ENCODE assay signal across 8 mouse cellular contexts in genomic region chr3:89458965-89459807, GRCm38 (mm10). TPM values are rescaled to one million over a fixed set of nuclear protein-coding genes. Genes with fewer than 3 reads are reported as not detected.
DNase-seq lines count a peak whose midpoint lies in the region; ATAC-seq and TF ChIP-seq lines count a peak whose summit lies in the region.

No protein-coding gene starts in this region.

- no peaks in the 10 kb centered on the region for H3K9me3 ChIP-seq in embryonic facial prominence, embryonic 14.5 days (ENCODE audit: control insufficient read depth, low read length)
- H3K9me3 ChIP-seq in limb, embryonic 13.5 days = no peaks in the 10 kb centered on the region
- no peaks in the 10 kb centered on the region for H3K9me3 ChIP-seq in midbrain, embryonic 15.5 days

- H3K4me1 ChIP-seq in bone marrow, adult 2 months (ENCODE audit: control insufficient read depth, insufficient read depth, low read length) = peaks cover 5% of the 10 kb centered on the region; the same call in 1 of the 2 replicates
- H3K4me1 ChIP-seq in embryonic facial prominence, embryonic 14.5 days (ENCODE audit: control insufficient read depth, insufficient read depth, low read length) = no peaks in the 10 kb centered on the region
- peaks cover 19% of the 10 kb centered on the region for H3K4me1 ChIP-seq in limb, embryonic 13.5 days
- H3K4me1 ChIP-seq in midbrain, embryonic 15.5 days = peaks cover 14% of the 10 kb centered on the region; the same call in 1 of the 2 replicates

- peak; percentile 96 for DNase-seq in A20 (ENCODE audit: low read depth, low spot score)
- DNase-seq in embryonic facial prominence, embryonic 14.5 days (ENCODE audit: low spot score) = peak; percentile 95
- peak; percentile 80 to 90 for DNase-seq in heart, adult 9 months (ENCODE audit: low spot score in 2 of 2)
- DNase-seq in kidney, adult 9 months = peak; percentile 95
- peak; percentile 86 to 95 for DNase-seq in spleen, adult 18-20 months

- H3K27me3 ChIP-seq in embryonic facial prominence, embryonic 14.5 days (replicated peaks; ENCODE audit: control insufficient read depth, insufficient read depth, low read length) = no peaks in the 10 kb centered on the region
- H3K27me3 ChIP-seq in limb, embryonic 13.5 days = no peaks in the 10 kb centered on the region
- H3K27me3 ChIP-seq in midbrain, embryonic 15.5 days (replicated peaks) = no peaks in the 10 kb centered on the region

- under 1% methylated on average over 35 of the region's 36 CpGs for WGBS in bone marrow, adult 2 months
- WGBS in embryonic facial prominence, embryonic 14.5 days = under 1% methylated on average over 30 of the region's 36 CpGs
- under 1% methylated on average over 36 of the region's 36 CpGs for WGBS in limb, embryonic 13.5 days
- under 1% methylated on average over 36 of the region's 36 CpGs for WGBS in midbrain, embryonic 15.5 days

- TF ChIP-seq POLR2A in bone marrow, adult 2 months (IDR thresholded peaks at IDR 0.05; ENCODE audit: borderline replicate concordance, control insufficient read depth, low read depth, low read length) = no peak; the same call in 1 of the 2 replicates

- H3K9ac ChIP-seq in embryonic facial prominence, embryonic 14.5 days (ENCODE audit: low read depth, low read length) = peak overlapping the region; percentile 85
- peak overlapping the region; percentile 80 for H3K9ac ChIP-seq in limb, embryonic 13.5 days
- peak overlapping the region; percentile 80 for H3K9ac ChIP-seq in midbrain, embryonic 15.5 days

- H3K36me3 ChIP-seq in embryonic facial prominence, embryonic 14.5 days (ENCODE audit: control insufficient read depth, insufficient read depth, low read length) = 0 out of 2 replicates have a peak, but pooled peaks cover 4% of the 10 kb centered on the region
- H3K36me3 ChIP-seq in limb, embryonic 13.5 days = peaks cover 10% of the 10 kb centered on the region
- H3K36me3 ChIP-seq in midbrain, embryonic 15.5 days (replicated peaks) = 0 out of 2 replicates have a peak, but pooled peaks cover 3% of the 10 kb centered on the region

- no peak for TF ChIP-seq CTCF in bone marrow, adult 2 months (IDR thresholded peaks at IDR 0.05; ENCODE audit: control insufficient read depth, insufficient read depth, low read length)

- ATAC-seq in embryonic facial prominence, embryonic 14.5 days (ENCODE audit: low read depth) = peak; percentile 93
- ATAC-seq in limb, embryonic 13.5 days (ENCODE audit: low FRiP score, low read depth) = peak; percentile 89
- peak; percentile 92 for ATAC-seq in midbrain, embryonic 15.5 days (replicated peaks)

- H3K27ac ChIP-seq in bone marrow, adult 2 months (ENCODE audit: control insufficient read depth, insufficient read depth, low read depth, low read length, poor library complexity) = peak overlapping the region; percentile 47
- H3K27ac ChIP-seq in embryonic facial prominence, embryonic 14.5 days (replicated peaks; ENCODE audit: low read depth, low read length) = peak overlapping the region; percentile 82
- H3K27ac ChIP-seq in limb, embryonic 13.5 days = peak overlapping the region; percentile 83
- H3K27ac ChIP-seq in midbrain, embryonic 15.5 days = peak overlapping the region; percentile 92

- peak overlapping the region; percentile 91 for H3K4me2 ChIP-seq in embryonic facial prominence, embryonic 14.5 days (ENCODE audit: low read depth, low read length)
- H3K4me2 ChIP-seq in limb, embryonic 13.5 days (replicated peaks) = peak overlapping the region; percentile 73
- peak overlapping the region; percentile 70 for H3K4me2 ChIP-seq in midbrain, embryonic 15.5 days

- peak overlapping the region; percentile 81 for H3K4me3 ChIP-seq in bone marrow, adult 2 months (replicated peaks; ENCODE audit: control insufficient read depth, low read depth, low read length)
- peak overlapping the region; percentile 73 for H3K4me3 ChIP-seq in embryonic facial prominence, embryonic 14.5 days (ENCODE audit: low read depth, low read length)
- H3K4me3 ChIP-seq in limb, embryonic 13.5 days = peak overlapping the region; percentile 71
- peak overlapping the region; percentile 66 for H3K4me3 ChIP-seq in midbrain, embryonic 15.5 days

RNA-seq across cellular contexts. Expression of gene Pmvk, which starts 4.8 kb away (rescaled TPM):
- polyA plus RNA-seq in bone marrow, adult 2 months (2011; ENCODE audit: insufficient read depth, insufficient read length, low replicate concordance, missing spikeins) = 25.4 and 33.4 TPM in 2 replicates
- polyA plus RNA-seq in embryonic facial prominence, embryonic 14.5 days (2014; fragmentation: Nextera tagmentation; extraction: Ambion mirVana) = 45.7 and 48.6 TPM in 2 replicates
- polyA plus RNA-seq in limb, embryonic 13.5 days (2015; fragmentation: Nextera tagmentation; extraction: Ambion mirVana) = 59.9 and 60.4 TPM in 2 replicates
- polyA plus RNA-seq in midbrain, embryonic 15.5 days (2015; fragmentation: Nextera tagmentation; extraction: Ambion mirVana) = 123 and 132 TPM in 2 replicates

RNA-seq across cellular contexts. Expression of gene Pbxip1, which starts 22.7 kb away (rescaled TPM):
- 23.6 and 60.5 TPM in 2 replicates for polyA plus RNA-seq in bone marrow, adult 2 months (2011; ENCODE audit: insufficient read depth, insufficient read length, low replicate concordance, missing spikeins)
- polyA plus RNA-seq in embryonic facial prominence, embryonic 14.5 days (2014; fragmentation: Nextera tagmentation; extraction: Ambion mirVana) = 24.1 and 25.9 TPM in 2 replicates
- polyA plus RNA-seq in limb, embryonic 13.5 days (2015; fragmentation: Nextera tagmentation; extraction: Ambion mirVana) = 34.1 and 35.2 TPM in 2 replicates
- polyA plus RNA-seq in midbrain, embryonic 15.5 days (2015; fragmentation: Nextera tagmentation; extraction: Ambion mirVana) = 15.7 and 18.4 TPM in 2 replicates

RNA-seq across cellular contexts. Expression of gene Pygo2, which starts 29.2 kb away (rescaled TPM):
- 29.7 and 45.4 TPM in 2 replicates for polyA plus RNA-seq in bone marrow, adult 2 months (2011; ENCODE audit: insufficient read depth, insufficient read length, low replicate concordance, missing spikeins)
- 49.2 and 51.6 TPM in 2 replicates for polyA plus RNA-seq in embryonic facial prominence, embryonic 14.5 days (2014; fragmentation: Nextera tagmentation; extraction: Ambion mirVana)
- 49.7 and 50.3 TPM in 2 replicates for polyA plus RNA-seq in limb, embryonic 13.5 days (2015; fragmentation: Nextera tagmentation; extraction: Ambion mirVana)
- polyA plus RNA-seq in midbrain, embryonic 15.5 days (2015; fragmentation: Nextera tagmentation; extraction: Ambion mirVana) = 44.0 and 45.6 TPM in 2 replicates

RNA-seq across cellular contexts. Expression of gene Shc1, which starts 40.9 kb away (rescaled TPM):
- 41.6 and 65.2 TPM in 2 replicates for polyA plus RNA-seq in bone marrow, adult 2 months (2011; ENCODE audit: insufficient read depth, insufficient read length, low replicate concordance, missing spikeins)
- 74.0 and 75.2 TPM in 2 replicates for polyA plus RNA-seq in embryonic facial prominence, embryonic 14.5 days (2014; fragmentation: Nextera tagmentation; extraction: Ambion mirVana)
- polyA plus RNA-seq in limb, embryonic 13.5 days (2015; fragmentation: Nextera tagmentation; extraction: Ambion mirVana) = 102 and 108 TPM in 2 replicates
- 17.2 and 19.8 TPM in 2 replicates for polyA plus RNA-seq in midbrain, embryonic 15.5 days (2015; fragmentation: Nextera tagmentation; extraction: Ambion mirVana)

RNA-seq across cellular contexts. Expression of gene Cks1b, which starts 41.0 kb away (rescaled TPM):
- polyA plus RNA-seq in bone marrow, adult 2 months (2011; ENCODE audit: insufficient read depth, insufficient read length, low replicate concordance, missing spikeins) = 126 and 145 TPM in 2 replicates
- 380 and 425 TPM in 2 replicates for polyA plus RNA-seq in embryonic facial prominence, embryonic 14.5 days (2014; fragmentation: Nextera tagmentation; extraction: Ambion mirVana)
- polyA plus RNA-seq in limb, embryonic 13.5 days (2015; fragmentation: Nextera tagmentation; extraction: Ambion mirVana) = 508 and 542 TPM in 2 replicates
- 86.7 and 91.2 TPM in 2 replicates for polyA plus RNA-seq in midbrain, embryonic 15.5 days (2015; fragmentation: Nextera tagmentation; extraction: Ambion mirVana)

Comparison
In these comparisons a context has a peak if more than half of its experiments do, and no peak if none do; other contexts are left out.
1. Peak in every context shown above with its lines: DNase-seq, ATAC-seq, H3K4me3 ChIP-seq and H3K27ac ChIP-seq.